Mouse (Mus musculus) kidney, adult 2 months (tissue): ENCODE measurements at regions not wholly inside any gene's neighbourhood (a gene's known extent, or its start where the extent isn't known, plus 50 kb on each side); places are given as distances from the start of the nearest gene placed in this dataset.

ENCODE experiments used
- DNase-seq: peaks from one replicate; pipeline ENCODE4 v3.0.0; 2021
- H3K27ac ChIP-seq: fragments of 200-500 bp; 2 replicates; pipeline ENCODE4 v1.5.1; 2012; ENCODE audit warnings: low read depth, low read length, control low read depth, inconsistent platforms; ENCODE audit not compliant: insufficient read depth
- H3K27me3 ChIP-seq: fragments of 200-500 bp; replicated peaks from 2 replicates; pipeline ENCODE4 v1.6.1; 2012; ENCODE audit warnings: mild to moderate bottlenecking, moderate library complexity, low read length, inconsistent platforms; ENCODE audit not compliant: control insufficient read depth, insufficient read depth
- H3K36me3 ChIP-seq: fragments of 200-500 bp; 2 replicates; pipeline ENCODE4 v1.6.1; 2012; ENCODE audit warnings: mild to moderate bottlenecking, moderate library complexity, low read length, inconsistent platforms; ENCODE audit not compliant: control insufficient read depth, insufficient read depth
- H3K4me1 ChIP-seq: fragments of 200-500 bp; 2 replicates; pipeline ENCODE4 v1.6.1; 2011; ENCODE audit warnings: low read length; ENCODE audit not compliant: control insufficient read depth, insufficient read depth
- H3K4me3 ChIP-seq: fragments of 200-500 bp; 2 replicates; pipeline ENCODE4 v1.5.1; 2011; ENCODE audit warnings: mild to moderate bottlenecking, low read depth, low read length, control low read depth; ENCODE audit not compliant: insufficient read depth
- CTCF ChIP-seq: fragments of 200-500 bp; conservative IDR thresholded peaks from 2 replicates; pipeline ENCODE4 v1.5.1; 2011; ENCODE audit warnings: low read depth, mild to moderate bottlenecking, control low read depth, low read length, moderate library complexity, mixed read lengths; ENCODE audit not compliant: insufficient read depth, insufficient read length
- POLR2A ChIP-seq: fragments of 200-500 bp; IDR thresholded peaks from one replicate; pipeline ENCODE4 v1.6.1; 2011; ENCODE audit warnings: low read depth, low read length, control low read depth
- WGBS: fragments of 180-500 bp; shearing (Covaris S2); methylation state at CpG from one replicate; pipeline ENCODE4 v1.1.7; 2018; 5-methylcytosine and 5-hydroxymethylcytosine counted together

DNA sequence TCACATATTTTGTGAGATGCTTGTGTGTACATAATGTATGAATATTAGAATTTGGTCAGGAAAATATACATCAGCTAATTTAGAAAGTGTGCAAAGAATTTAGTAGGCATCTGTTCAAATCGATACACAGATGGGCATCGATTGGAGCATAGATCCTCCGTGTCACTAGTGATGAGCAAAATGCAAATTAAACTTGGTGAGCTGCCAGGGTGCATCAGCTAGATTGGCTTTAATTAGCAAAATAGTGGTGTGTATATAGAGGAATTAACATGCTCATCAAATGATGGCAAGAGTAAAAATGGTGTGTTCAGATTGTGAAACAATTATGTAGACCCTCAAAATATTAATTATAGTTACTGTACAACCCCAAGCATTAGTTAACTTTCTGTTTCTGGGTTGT, 501.9 kb upstream of the Btbd3 start:
- TF ChIP-seq CTCF (no peak), POLR2A (no peak)
- Histone ChIP-seq H3K27ac (no peak overlapping the region), H3K4me1 (no peaks in the 10 kb centered on the region), H3K36me3 (no peaks in the 10 kb centered on the region), H3K4me3 (no peak overlapping the region), H3K27me3 (no peaks in the 10 kb centered on the region; the same call in 1 of the 2 replicates)
- no peak for DNase-seq
- WGBS = 95% methylated on average over 3 of the region's 3 CpGs

DNA sequence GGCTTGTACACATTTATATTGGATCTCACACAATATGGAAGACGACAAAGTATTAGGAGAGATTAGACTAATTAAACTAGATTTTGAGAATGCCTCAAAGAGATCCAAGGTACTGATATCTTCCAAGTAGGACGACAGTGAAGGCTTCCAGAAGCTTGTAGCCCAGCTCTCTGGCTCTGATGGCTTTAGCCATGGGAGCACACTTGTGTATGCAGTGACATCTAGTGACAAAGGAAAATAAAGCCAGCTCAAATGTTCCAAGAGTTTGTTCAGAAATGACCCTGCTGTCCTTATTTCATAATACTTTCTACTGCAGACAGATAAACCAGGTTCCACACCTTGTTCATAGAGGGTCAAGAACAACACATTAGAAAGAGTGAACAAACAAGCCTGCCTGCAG, 524.0 kb upstream of the Btbd3 start:
- Histone ChIP-seq H3K4me1 (no peaks in the 10 kb centered on the region), H3K27me3 (0 out of 2 replicates have a peak, but pooled peaks cover 2% of the 10 kb centered on the region), H3K4me3 (no peak overlapping the region), H3K27ac (no peak overlapping the region), H3K36me3 (no peaks in the 10 kb centered on the region)
- TF ChIP-seq POLR2A (no peak), CTCF (peak; percentile 65)
- WGBS = 12% methylated on average over 2 of the region's 2 CpGs
- peak; percentile 56 for DNase-seq

DNA sequence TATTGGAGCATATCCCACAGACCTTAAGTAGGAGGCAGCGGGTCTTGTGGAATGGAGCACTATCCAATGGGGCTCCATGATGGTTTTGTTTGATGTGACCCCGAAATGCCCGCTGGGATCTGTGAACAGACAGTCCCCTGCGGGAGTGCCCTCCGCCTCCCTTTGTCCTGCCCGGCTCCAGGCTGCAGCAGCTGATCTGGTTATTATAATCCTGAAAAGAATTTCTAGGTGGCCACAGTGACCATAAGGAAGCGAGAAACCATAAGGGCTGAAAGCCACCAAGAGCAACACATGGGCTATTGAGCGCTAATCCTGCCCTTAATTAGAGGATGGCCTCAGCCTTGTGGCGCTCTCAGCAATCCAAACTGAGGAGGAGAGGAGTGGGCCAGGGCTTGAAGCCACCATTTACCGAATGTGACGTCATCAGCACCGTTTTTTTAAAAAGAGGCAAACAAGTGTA, 525.9 kb upstream of the Btbd3 start:
- Histone ChIP-seq H3K27ac (no peak overlapping the region), H3K27me3 (0 out of 2 replicates have a peak, but pooled peaks cover 2% of the 10 kb centered on the region), H3K36me3 (no peaks in the 10 kb centered on the region), H3K4me3 (no peak overlapping the region), H3K4me1 (no peaks in the 10 kb centered on the region)
- TF ChIP-seq POLR2A = no peak
- TF ChIP-seq CTCF = no peak
- DNase-seq = no peak
- 84% methylated on average over 12 of the region's 12 CpGs for WGBS

DNA sequence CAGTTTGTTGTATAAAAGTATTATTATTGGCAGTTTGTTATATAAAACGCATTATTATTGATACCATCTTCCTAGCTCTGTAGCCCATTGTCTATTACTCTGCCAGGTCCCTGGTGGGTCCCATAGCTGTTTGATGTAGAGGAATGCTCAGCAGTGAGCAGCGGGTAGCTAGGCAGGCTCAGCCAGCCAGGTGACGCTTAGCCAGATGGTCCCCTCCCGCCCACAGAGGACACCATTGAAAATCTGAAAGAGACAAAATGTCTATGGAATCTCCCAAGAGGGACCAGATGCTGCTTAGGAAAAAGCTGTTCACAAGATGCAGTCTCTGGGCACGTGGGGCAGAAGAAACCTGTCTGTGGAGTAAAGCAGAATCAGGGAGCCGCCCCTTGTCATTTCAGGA, 526.5 kb upstream of the Btbd3 start:
- Histone ChIP-seq H3K27me3 (0 out of 2 replicates have a peak, but pooled peaks cover 2% of the 10 kb centered on the region), H3K36me3 (no peaks in the 10 kb centered on the region), H3K27ac (no peak overlapping the region), H3K4me3 (no peak overlapping the region), H3K4me1 (no peaks in the 10 kb centered on the region)
- TF ChIP-seq POLR2A (no peak), CTCF (no peak)
- WGBS = 88% methylated on average over 6 of the region's 6 CpGs
- DNase-seq = no peak

DNA sequence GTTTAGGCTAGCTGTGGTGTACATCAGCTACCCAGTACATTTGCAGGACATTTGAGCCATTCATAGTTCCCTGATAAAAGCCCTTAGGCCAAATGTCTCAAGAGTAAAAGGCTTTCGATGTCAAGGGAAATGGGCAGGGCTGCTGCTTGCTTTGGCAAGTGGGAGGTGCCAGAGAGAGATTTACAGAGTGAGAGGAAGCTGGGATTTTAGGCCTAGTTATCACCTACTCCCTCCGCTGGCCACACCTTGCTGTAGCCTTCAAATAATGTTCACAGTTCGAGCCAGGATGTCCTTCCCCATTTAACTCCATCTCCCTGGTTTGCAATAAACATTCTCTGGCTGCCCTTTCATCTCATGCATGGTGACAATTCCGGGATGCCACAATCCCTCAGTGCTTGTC, 527.2 kb upstream of the Btbd3 start:
- H3K36me3 ChIP-seq = no peaks in the 10 kb centered on the region
- no peak for TF ChIP-seq POLR2A
- TF ChIP-seq CTCF = 0 out of 2 replicates have a peak, but pooled peaks have one; percentile 24
- 0 out of 2 replicates have a peak, but pooled peaks cover 2% of the 10 kb centered on the region for H3K27me3 ChIP-seq
- no peak overlapping the region for H3K27ac ChIP-seq
- H3K4me3 ChIP-seq = no peak overlapping the region
- peak; percentile 16 for DNase-seq
- H3K4me1 ChIP-seq = no peaks in the 10 kb centered on the region
- WGBS = 43% methylated on average over 4 of the region's 4 CpGs

DNA sequence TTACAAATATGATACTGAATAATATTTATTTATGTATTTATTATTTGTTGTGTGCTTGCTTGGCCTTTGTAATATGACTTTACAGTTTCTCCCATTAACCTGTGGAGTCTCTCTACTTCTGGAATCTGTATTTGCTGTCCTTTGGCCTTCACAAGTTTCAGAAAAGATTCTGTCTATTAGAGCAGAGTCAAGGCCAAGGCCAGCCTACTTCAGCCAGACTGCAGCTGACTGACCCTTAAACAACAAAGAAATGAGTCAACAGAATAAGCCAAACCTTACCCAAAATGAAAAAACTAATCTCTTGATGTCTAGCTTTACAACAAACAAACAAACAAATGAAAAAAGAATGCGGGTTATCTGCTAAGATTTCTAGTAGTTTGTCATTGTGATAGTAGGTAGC, 532.7 kb upstream of the Btbd3 start:
- H3K36me3 ChIP-seq = no peaks in the 10 kb centered on the region
- H3K4me1 ChIP-seq = no peaks in the 10 kb centered on the region
- WGBS = 100% methylated on average over 1 of the region's 1 CpGs
- H3K27ac ChIP-seq = no peak overlapping the region
- no peak for DNase-seq
- no peaks in the 10 kb centered on the region for H3K27me3 ChIP-seq
- H3K4me3 ChIP-seq = no peak overlapping the region
- TF ChIP-seq POLR2A (no peak), CTCF (no peak)

DNA sequence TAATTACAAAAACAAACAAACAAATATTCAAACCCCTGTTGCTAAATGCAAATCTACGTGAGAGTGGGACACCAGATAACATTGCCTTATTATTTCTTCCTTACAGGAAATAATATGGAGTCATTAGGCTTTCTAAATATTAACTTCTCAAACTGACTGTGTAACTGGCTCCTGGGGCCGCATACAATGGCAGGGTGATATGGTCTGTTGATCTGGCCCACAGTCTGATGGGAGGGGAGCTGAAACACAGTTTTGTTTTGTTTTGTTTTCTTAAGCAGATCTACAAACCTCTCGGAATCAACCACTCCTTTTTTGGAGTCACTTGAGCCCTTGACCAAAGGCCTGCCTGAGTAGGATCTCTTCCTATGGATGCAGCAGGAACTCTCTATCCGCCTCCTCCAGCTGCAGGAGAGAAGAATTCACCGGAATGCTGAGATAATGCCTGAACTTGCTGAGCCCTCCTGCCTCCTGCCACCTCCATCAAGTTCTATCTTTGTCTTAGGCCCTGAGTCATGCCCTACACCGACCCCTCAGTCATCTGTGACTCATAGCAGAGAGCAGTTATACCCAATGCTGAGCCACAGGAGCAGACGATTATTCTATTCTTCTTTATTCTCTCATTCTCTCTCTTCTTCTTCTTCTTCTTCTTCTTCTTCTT, 534.5 kb upstream of the Btbd3 start:
- no peak for DNase-seq
- Histone ChIP-seq H3K27ac (no peak overlapping the region), H3K27me3 (no peaks in the 10 kb centered on the region), H3K4me1 (no peaks in the 10 kb centered on the region), H3K36me3 (no peaks in the 10 kb centered on the region), H3K4me3 (no peak overlapping the region)
- 56% methylated on average over 7 of the region's 7 CpGs for WGBS
- no peak for TF ChIP-seq POLR2A
- TF ChIP-seq CTCF = no peak
